Mouse (Mus musculus) liver, embryonic 16.5 days (tissue): ENCODE results near the gene Ptpn5. TPM values are rescaled to one million over a fixed set of nuclear protein-coding genes. Genes with fewer than 3 reads are reported as not detected.

Experiments used
- ATAC-seq: fragments of 200-750 bp; cut with Nextera tagmentation; 2 replicates; pipeline ENCODE4 v1.8.0; 2017; ENCODE audit warnings: low read depth, mild to moderate bottlenecking, moderate number of reproducible peaks, moderate library complexity
- H3K27ac ChIP-seq: fragments of 300-500 bp; sonication (generic); 2 replicates; pipeline ENCODE4 v1.5.1; 2014; ENCODE audit warnings: mild to moderate bottlenecking, low read length
- H3K27me3 ChIP-seq: fragments of 300-500 bp; sonication (generic); 2 replicates; pipeline ENCODE4 v1.6.1; 2014; ENCODE audit warnings: low read depth, low read length, mixed read lengths; ENCODE audit not compliant: control insufficient read depth, insufficient read depth
- H3K36me3 ChIP-seq: fragments of 300-500 bp; sonication (generic); 2 replicates; pipeline ENCODE4 v1.6.1; 2014; ENCODE audit warnings: mild to moderate bottlenecking; ENCODE audit not compliant: control insufficient read depth, insufficient read depth
- H3K4me1 ChIP-seq: fragments of 300-500 bp; sonication (generic); 2 replicates; pipeline ENCODE4 v1.6.1; 2014; ENCODE audit warnings: low read depth, low read length, mixed read lengths; ENCODE audit not compliant: control insufficient read depth
- H3K4me2 ChIP-seq: fragments of 300-500 bp; sonication (generic); 2 replicates; pipeline ENCODE4 v1.6.1; 2014; ENCODE audit warnings: low read depth, low read length, mixed read lengths
- H3K4me3 ChIP-seq: fragments of 300-500 bp; sonication (generic); 2 replicates; pipeline ENCODE4 v1.5.1; 2014; ENCODE audit warnings: low read depth, mild to moderate bottlenecking, low read length
- H3K9ac ChIP-seq: fragments of 300-500 bp; sonication (generic); 2 replicates; pipeline ENCODE4 v1.6.1; 2014; ENCODE audit warnings: low read depth, low read length
- H3K9me3 ChIP-seq: fragments of 300-500 bp; sonication (generic); replicated peaks from 2 replicates; pipeline ENCODE4 v1.6.1; 2016; ENCODE audit warnings: low read length; ENCODE audit not compliant: control insufficient read depth
- WGBS: fragments of 180-500 bp; shearing (Covaris S2); extraction: QIAGEN DNeasy Blood & Tissue Kit; methylation state at CpG from one replicate; pipeline ENCODE4 v1.1.7; 2014; ENCODE audit not compliant: insufficient replicate concordance; 5-methylcytosine and 5-hydroxymethylcytosine counted together
- polyA plus RNA-seq: library from polyadenylated mRNA; unstranded; fragments of >200 nt; fragmentation: Nextera tagmentation; extraction: Ambion mirVana; gene quantifications from 2 replicates; pipeline ENCODE4 v1.2.1, GENCODE M21; 2015

Ptpn5 gene
- polyA plus RNA-seq, 1 experiment from 2014 or later, result not detected

- 0 out of 2 replicates have a peak, but pooled peaks have one; percentile 24 for ATAC-seq
- Histone ChIP-seq H3K27ac (no peak overlapping the region), H3K4me3 (no peak overlapping the region), H3K36me3 (no peaks in the 10 kb centered on the region), H3K4me2 (no peak overlapping the region), H3K9me3 (no peaks in the 10 kb centered on the region), H3K4me1 (no peaks in the 10 kb centered on the region), H3K27me3 (no peaks in the 10 kb centered on the region), H3K9ac (no peak overlapping the region)
- WGBS, result 48% methylated on average over 3 of the region's 3 CpGs
Observed at GRCm38 (mm10) chr7:47080868-47081267, 52.6 kb downstream of the Ptpn5 start.

GRCm38 (mm10) chr7:47077451-47077850 is 56.0 kb downstream of the Ptpn5 start:
- 57% methylated on average over 8 of the region's 8 CpGs for WGBS
- peaks cover 10% of the 10 kb centered on the region for H3K4me1 ChIP-seq
- H3K27ac ChIP-seq, result no peak overlapping the region
- no peaks in the 10 kb centered on the region for H3K9me3 ChIP-seq
- no peak overlapping the region for H3K4me3 ChIP-seq
- no peaks in the 10 kb centered on the region for H3K27me3 ChIP-seq
- no peaks in the 10 kb centered on the region for H3K36me3 ChIP-seq
- ATAC-seq, result no peak
- H3K4me2 ChIP-seq, result no peak overlapping the region
- no peak overlapping the region for H3K9ac ChIP-seq

GRCm38 (mm10) chr7:47076729-47077128 is 56.8 kb downstream of the Ptpn5 start:
- H3K27ac ChIP-seq, result no peak overlapping the region
- no peak overlapping the region for H3K4me3 ChIP-seq
- no peaks in the 10 kb centered on the region for H3K36me3 ChIP-seq
- H3K4me2 ChIP-seq, result no peak overlapping the region
- H3K9me3 ChIP-seq, result no peaks in the 10 kb centered on the region
- no peak for ATAC-seq
- no peaks in the 10 kb centered on the region for H3K27me3 ChIP-seq
- H3K4me1 ChIP-seq, result peaks cover 10% of the 10 kb centered on the region
- 68% methylated on average over 3 of the region's 3 CpGs for WGBS
- no peak overlapping the region for H3K9ac ChIP-seq

DNA sequence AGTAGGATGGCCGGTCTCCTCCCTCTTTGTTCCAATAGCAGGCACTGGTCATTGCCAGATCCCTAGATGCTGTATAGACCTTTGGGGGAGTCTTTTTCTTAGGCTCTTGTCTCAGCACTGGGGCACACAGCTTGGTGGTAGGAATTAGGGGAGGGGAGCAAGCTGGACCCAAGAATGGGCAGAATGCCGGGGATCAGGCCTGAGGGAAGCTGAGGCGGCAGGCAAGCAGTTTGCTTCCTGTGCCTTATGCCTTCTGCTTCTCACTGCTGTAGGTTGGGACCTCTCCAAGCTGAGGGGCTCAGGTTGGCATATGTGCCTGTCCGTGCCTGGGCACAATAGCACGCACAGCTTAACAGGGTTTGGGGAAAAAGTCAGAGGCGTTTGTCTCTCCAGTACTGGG is 57.3 kb downstream of the Ptpn5 start:
- H3K9me3 ChIP-seq, result no peaks in the 10 kb centered on the region
- H3K4me3 ChIP-seq, result no peak overlapping the region
- no peaks in the 10 kb centered on the region for H3K36me3 ChIP-seq
- no peak overlapping the region for H3K27ac ChIP-seq
- no peak for ATAC-seq
- H3K27me3 ChIP-seq, result no peaks in the 10 kb centered on the region
- H3K4me1 ChIP-seq, result peaks cover 10% of the 10 kb centered on the region
- 66% methylated on average over 6 of the region's 6 CpGs for WGBS
- no peak overlapping the region for H3K4me2 ChIP-seq
- H3K9ac ChIP-seq, result no peak overlapping the region

DNA sequence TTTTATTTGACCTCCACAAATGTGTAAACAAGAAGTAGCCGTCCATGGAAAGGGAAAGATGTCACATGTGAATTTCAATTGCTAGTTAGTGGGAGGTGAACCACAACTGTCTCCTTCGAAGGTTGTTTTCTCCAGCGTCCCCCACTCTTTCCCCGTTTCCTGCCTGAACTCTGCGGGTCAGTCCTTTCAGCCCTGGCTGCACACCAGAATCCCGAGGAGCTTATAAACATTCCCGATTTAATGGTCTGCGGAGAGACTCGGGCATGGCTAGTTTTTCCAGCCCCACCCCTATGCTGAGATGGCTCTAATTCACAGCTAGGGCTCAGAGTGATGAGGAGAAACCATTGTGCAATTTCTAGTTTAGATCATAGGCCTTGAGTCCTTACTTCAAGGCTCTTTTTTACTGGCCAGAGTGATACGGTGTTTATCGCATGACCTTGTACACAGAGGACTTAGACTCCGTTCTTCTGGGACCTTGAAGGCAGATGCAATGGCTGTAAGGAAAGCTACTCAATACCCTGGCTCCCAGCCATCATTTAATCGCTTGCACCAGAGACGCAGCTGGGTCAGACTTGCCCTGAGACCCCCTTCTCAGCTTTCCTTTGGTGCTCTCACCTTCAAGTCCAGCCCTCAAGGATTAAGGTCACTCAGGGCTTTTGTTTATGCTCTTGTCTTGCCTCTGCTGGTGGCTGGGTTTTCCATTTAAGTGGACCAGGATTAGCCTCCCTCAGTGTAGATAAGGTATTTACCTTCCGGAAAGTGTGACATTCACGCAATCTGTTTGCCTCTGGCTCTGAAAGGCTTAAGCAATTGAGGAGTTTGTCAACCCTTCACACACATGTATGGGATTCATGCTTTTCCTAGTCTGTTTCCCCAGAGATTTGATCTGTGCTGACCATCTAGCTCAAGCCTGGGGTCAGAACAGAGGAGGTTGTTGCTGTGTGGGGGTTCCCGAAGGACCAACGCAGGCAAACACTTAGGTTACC is 59.7 kb downstream of the Ptpn5 start:
- H3K27me3 ChIP-seq, result no peaks in the 10 kb centered on the region
- peaks cover 10% of the 10 kb centered on the region for H3K4me1 ChIP-seq
- no peak overlapping the region for H3K9ac ChIP-seq
- H3K36me3 ChIP-seq, result no peaks in the 10 kb centered on the region
- WGBS, result 52% methylated on average over 18 of the region's 18 CpGs
- peak; percentile 57 for ATAC-seq
- no peaks in the 10 kb centered on the region for H3K9me3 ChIP-seq
- no peak overlapping the region for H3K27ac ChIP-seq
- no peak overlapping the region for H3K4me2 ChIP-seq
- no peak overlapping the region for H3K4me3 ChIP-seq

DNA sequence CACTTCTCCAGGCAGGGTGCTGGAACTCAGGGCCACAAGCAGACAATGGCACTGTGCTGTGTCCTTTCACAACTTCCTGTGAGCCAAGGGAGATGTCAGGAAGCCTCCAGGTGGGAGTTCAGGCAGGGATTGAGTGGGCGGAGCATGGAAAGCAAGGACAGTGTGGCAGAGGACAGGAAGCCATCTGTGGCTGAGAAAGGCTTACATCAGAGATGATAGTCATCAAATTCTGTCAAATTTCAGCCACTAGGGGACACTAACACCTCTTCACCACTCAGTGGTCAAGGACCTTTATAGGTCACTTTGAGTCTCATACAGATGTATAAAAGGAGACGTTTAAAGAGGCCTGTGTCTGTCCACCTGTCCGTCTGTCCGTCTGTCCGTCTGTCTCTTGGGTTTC is 60.9 kb downstream of the Ptpn5 start:
- no peak for ATAC-seq
- H3K4me3 ChIP-seq, result no peak overlapping the region
- no peak overlapping the region for H3K4me2 ChIP-seq
- H3K9me3 ChIP-seq, result no peaks in the 10 kb centered on the region
- no peaks in the 10 kb centered on the region for H3K36me3 ChIP-seq
- H3K27me3 ChIP-seq, result no peaks in the 10 kb centered on the region
- peaks cover 10% of the 10 kb centered on the region for H3K4me1 ChIP-seq
- WGBS, result 55% methylated on average over 5 of the region's 5 CpGs
- H3K27ac ChIP-seq, result no peak overlapping the region
- H3K9ac ChIP-seq, result no peak overlapping the region

DNA sequence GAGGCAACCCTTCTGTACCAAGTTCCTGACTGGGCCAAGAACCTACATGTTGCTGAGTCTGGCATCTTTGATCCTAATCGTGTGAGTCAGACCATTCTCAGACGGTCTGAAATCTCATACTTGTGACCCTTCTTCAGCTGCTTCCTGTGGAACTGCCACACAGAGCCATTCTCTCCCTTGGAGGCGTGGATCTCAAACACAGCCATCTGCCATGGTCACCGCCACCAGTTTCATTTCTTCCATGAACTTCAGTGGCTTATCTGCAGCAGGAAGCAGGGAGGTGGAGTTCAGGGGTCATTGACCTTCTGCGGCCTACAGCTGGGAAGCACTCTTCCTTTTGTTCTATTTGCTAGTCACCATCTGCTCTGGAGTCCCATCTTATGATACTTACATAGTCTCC is 65.6 kb downstream of the Ptpn5 start:
- no peak overlapping the region for H3K9ac ChIP-seq
- no peak overlapping the region for H3K4me3 ChIP-seq
- WGBS, result 38% methylated on average over 5 of the region's 5 CpGs
- no peak overlapping the region for H3K4me2 ChIP-seq
- peak; percentile 39; the same call in 1 of the 2 replicates for ATAC-seq
- H3K9me3 ChIP-seq, result no peaks in the 10 kb centered on the region
- no peaks in the 10 kb centered on the region for H3K36me3 ChIP-seq
- no peaks in the 10 kb centered on the region for H3K27me3 ChIP-seq
- H3K4me1 ChIP-seq, result no peaks in the 10 kb centered on the region
- H3K27ac ChIP-seq, result no peak overlapping the region

DNA sequence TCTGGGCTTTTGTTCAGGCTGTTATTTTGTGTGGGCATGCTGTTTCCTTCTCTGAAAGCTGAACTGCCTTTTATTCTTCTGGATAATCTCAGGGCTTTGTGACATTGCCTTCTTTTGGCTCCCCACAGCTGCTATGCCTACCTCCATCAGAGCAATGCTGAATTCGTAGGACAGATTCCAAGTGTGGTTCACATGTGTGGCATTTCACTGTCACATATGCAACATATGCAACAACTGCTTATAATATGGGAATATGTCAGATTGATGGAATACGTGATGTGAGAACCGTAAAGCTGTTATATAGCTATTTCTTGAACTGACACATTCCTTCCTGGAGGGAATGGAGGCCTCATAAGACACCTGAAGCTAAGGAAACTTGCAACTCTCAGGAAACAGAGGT is 66.5 kb downstream of the Ptpn5 start:
- no peak overlapping the region for H3K27ac ChIP-seq
- H3K27me3 ChIP-seq, result no peaks in the 10 kb centered on the region
- no peaks in the 10 kb centered on the region; the same call in 1 of the 2 replicates for H3K4me1 ChIP-seq
- WGBS, result 57% methylated on average over 3 of the region's 3 CpGs
- no peak overlapping the region for H3K9ac ChIP-seq
- no peak for ATAC-seq
- H3K9me3 ChIP-seq, result no peaks in the 10 kb centered on the region
- no peak overlapping the region for H3K4me3 ChIP-seq
- no peaks in the 10 kb centered on the region for H3K36me3 ChIP-seq
- no peak overlapping the region for H3K4me2 ChIP-seq

DNA sequence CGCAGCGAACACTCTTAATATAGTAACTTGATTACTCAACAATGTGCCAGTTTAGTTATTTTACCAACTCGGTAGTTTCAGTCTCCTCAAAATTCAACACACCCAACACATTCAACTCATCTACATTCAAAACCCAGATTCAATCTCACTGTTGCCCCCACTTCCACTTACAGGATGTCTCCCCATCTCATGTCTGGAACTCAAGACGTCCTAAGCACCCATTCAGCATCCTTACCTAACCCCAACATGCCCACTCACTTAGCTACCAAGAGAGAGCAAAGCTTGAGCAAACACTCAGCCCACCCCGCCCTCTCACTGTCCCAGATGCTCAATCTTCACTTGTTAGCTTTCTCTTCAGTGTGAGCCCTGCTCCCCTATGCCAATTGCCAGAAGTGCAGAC is 71.9 kb downstream of the Ptpn5 start:
- no peak overlapping the region for H3K9ac ChIP-seq
- H3K4me1 ChIP-seq, result peaks cover 5% of the 10 kb centered on the region
- H3K27ac ChIP-seq, result no peak overlapping the region
- no peak for ATAC-seq
- H3K9me3 ChIP-seq, result no peaks in the 10 kb centered on the region
- no peaks in the 10 kb centered on the region for H3K27me3 ChIP-seq
- no peaks in the 10 kb centered on the region for H3K36me3 ChIP-seq
- H3K4me3 ChIP-seq, result no peak overlapping the region
- H3K4me2 ChIP-seq, result peak overlapping the region; percentile 35; the same call in 1 of the 2 replicates
- WGBS, result 53% methylated on average over 5 of the region's 5 CpGs
